Mouse (Mus musculus) thymus, adult 18-20 months (tissue): Measurements from ENCODE around the gene Nhp2.
"Not testable (repeated sequence)": the region's sequence is repeated elsewhere in the genome, so short reads cannot be mapped to it uniquely, and the experiment has no call there.

ENCODE experiments used
- DNase-seq, 2 experiments: peaks; one replicate each; pipeline ENCODE4 v3.0.0; 2022; ENCODE audit warnings: mixed read lengths in 2 of 2

Gene Nhp2

DNA sequence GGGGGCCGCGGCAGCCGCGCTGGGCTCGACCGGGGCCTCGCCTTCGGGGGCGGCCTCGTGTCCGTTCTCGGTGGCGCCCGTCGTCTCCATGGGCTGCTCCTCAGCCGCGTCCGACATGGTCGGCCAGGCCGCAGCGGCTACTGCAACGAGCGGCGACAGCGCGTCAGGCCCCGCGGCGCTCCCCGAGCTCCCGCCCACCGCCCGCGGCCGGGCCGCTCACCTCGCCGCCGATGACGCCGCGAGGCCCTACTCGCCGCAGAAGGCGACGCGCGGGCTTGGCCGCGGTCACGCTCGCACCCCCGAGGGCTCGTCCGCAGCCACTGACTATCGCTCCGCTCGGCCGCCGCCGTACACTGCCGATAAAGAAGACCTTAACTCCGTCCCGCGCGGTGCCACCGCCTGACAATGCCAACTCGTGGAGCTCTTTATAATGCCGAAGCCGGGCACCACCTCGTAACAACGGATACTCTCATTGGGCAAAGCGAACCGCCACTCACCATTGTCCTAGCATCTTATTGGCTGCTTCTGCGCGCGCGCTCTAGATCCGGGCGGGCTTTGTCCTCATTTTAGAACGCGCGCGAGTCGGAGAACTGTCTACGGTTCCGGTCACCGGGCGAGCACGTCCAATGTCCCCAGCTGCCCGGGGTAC lies 13.0 kb upstream of the Nhp2 start, which contains the start of gene Hnrnpab:
Hnrnpab (minus strand) TSS at position 401 of the 649 bp plus-strand sequence.
- peak; percentile 92 to 97 for DNase-seq

DNA sequence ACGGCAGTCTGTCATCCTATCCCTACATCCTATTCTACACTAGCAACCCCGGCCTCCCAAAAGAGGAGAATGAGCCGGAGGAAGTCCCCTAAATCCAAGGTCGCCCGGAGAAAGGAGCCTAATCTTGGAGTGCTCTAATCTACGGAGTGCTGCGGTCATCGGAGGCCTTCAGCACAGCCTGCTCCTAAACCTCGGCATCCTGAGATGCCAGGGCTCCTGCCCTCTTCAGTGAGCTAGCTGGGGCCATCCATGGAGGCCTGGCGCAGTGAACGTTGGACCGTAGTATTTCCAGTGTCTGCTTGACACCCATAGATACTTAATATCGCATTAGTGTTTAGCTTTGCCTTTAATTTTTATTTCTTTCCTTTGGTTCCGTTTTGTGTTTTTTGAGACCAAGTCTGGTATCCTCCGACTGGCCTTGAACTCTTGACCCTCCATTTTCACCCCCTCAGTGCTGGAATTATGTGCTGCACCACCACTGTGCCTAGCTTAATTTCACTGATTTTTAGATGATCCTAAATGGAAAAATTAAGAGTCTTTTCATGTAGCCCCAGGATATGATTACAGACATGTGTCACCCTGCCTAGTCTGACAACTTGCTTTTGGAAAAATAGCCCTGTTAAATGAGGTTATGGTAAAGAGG lies 12.3 kb upstream of the Nhp2 start:
- DNase-seq, result no peak

DNA sequence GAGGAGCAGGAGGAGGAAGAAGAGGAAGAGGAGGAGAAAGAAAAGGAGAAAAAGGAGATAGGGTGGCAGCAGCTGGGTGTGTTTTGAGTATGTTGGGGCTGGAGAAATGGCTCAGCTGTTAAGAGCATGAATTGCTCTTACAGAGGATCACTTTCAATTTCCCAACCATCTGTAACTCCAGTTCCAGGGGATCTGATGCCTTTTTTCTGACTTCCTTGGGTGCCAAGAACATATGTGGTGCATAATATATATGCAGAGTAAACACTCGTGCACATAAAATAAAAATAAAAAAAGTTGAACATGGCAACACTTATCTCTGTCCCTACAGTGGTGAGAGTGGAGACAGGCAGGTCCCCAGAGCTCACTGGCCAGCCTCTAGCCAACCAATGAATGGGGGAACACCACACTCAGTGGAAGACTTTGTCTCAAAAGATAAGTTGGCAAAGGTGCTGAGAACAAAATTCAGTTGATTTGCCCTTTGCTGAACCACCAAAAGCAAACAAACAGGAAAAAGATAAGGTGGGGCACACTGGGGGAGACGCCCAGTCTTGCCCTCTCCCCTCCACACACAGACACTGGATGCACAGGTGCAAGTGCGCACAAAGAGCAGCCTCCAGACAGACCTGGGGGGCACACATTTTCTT lies 10.1 kb upstream of the Nhp2 start:
- DNase-seq, result no peak

DNA sequence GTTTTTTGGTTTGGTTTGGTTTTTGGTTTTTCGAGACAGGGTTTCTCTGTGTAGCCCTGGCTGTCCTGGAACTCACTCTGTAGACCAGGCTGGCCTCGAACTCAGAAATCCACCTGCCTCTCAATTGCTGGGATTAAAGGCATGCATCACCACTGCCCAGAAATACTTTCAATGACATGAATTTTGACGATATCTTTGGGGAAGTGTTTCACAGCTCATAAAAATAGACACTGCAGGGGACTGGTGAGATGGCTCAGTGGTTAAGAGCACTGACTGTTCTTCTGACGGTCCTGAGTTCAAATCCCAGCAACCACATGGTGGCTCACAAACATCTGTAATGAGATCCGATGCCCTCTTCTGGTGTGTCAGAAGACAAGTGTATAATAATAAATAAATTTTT lies 9.6 kb upstream of the Nhp2 start:
- not testable (repeated sequence) for DNase-seq

DNA sequence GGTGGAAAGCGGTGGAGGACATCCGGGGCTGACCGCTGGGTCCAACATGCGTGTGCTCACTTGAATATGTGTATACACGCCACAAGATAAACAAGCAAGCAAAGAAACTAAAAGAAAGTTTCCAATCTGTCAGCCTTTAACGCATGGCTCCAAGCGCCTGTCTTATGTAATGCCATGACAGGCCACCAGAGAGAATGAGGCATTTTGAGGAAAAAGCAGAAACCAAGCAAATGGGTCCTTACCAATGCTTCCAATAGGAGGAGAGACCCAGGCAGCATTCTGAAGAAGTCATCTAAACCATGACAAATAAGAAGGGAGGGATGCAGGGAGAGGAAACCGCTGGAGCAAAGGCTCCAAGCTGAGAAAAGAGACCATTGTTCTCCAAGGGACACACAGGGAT lies 5.3 kb upstream of the Nhp2 start:
- no peak for DNase-seq

DNA sequence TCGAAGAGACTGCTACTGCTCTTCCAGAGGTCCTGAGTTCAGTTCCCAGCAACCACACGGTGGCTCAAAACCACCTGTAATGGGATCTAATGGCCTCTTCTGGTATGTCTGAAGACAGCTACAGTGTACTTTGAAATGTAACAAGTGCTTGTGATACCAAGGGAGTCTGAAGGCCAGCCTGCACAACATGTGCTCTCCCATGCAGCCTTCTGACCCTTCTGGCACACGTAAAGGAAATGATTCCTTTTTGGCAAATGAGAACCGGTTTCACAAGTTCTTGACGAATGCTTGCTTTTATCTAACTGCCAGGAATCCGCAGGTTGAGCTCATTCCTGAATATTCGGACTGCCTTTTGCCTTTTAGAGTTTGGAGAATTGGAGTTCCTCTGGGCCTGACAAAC lies 4.4 kb upstream of the Nhp2 start:
- no peak for DNase-seq

DNA sequence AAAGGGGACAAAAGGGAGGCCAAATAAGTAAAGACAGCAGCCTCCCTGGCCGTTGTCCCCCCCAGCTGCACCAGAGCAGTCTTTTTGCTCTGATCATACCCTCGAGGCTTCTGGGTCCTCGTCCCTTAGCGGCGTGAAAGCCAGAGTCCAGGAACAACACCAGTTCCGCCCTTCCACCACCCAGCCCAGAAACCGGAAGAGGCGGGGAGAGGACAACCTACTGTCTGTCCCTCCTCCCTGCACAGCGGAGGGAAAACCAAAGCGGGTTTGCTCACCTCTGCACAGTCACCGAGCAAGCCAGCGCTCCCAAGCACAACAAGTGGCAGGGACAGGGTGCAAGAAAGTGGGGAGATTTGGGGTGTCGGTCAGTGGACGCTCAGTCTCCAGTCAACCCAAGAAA lies 3.9 kb upstream of the Nhp2 start:
- peak; percentile 57 to 62 for DNase-seq

DNA sequence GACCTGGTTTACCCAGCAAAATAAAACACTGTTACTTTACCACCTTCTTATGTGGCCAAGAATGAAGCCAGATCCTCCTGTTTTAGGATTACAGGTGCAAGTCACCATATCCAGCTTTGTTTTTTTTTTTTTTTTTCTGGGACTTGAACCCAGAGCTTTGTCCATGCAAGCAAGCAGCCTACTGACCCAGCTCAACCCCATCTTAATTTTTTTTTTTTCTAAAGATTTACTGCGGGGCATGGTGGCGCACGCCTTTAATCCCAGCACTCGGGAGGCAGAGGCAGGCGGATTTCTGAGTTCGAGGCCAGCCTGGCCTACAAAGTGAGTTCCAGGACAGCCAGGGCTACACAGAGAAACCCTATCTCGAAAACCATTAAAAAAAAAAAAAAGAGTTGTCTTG lies 3.4 kb upstream of the Nhp2 start:
- not testable (repeated sequence) for DNase-seq

DNA sequence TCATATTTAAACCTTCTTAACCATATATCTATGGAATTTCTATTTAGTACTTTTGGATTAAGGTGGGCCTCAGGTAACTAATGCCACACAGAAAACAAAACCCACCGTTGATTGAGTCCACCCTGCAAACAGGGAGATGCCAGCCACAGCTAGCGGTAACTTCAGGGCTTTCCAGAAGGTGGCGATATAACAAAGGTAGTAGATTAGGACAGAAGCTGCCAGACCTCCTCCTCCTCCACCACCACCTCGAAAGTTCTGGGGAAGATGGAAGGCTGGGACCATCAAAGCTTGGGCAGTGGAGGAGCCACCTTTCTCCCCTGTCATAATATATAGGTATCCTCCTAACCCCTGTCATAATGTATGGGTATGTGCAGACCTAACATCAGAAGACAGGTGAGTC lies 1.8 kb upstream of the Nhp2 start:
- DNase-seq, result peak in 1 of 2 experiments; percentile 60

DNA sequence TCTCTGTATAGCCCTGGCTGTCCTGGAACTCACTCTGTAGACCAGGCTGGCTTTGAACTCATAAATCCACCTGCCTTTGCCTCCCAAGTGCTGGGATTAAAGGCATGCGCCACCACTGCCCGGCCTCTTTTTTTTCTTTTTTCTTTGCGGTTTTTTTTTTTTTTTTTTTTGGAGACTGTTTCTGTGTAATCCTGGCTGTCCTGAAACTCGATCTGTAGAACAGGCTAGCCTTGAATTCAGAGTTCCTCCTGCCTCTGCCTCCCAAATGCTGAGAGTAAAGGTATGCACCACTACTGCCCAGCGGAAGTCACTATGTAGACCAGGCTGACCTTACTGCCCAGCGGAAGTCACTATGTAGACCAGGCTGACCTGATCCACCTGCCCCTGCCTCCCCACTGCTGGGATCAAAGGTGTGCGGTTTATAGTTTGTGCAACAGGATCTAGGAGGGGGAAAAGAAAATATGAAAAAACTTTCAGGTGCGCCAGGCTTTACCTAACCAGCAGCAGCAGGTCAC lies 584 bp upstream of the Nhp2 start:
- no peak for DNase-seq

DNA sequence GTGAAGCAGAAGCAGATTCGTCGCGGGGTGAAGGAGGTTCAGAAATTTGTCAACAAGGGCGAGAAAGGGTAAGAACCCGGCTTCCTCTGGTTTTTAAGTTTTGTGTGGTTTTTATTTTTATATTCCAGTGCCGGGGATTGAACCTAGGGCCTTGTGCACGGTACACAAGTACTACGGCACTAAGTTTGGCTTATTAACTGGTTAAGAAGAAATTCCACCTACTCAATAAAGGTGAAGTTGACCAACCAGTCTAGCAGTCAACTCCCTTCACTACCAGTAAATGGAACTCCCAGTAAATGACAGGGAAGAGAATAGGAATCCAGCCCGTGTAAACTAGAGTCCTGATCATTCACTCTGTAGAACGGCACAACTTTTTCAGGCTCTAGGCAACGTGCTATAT lies 549 bp downstream of the Nhp2 start:
- no peak for DNase-seq

DNA sequence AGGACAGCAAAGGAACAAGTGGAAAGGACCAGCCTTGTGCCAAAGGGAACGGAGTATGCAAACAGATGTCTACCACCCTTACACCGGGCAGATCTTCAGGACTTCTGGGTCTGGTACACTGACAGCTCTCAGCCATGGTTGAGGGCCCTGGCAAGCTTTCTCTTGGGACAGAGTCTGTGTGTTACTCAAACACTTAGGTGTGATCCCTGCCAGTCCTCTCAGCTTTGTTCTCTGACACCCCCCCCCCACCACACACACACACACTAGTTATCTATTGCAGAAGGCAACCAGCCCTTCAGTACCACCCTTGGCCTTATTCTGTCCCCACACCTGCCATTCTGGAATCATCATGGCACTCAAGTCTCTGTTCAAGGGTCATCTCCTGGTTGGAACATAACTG lies 2.2 kb downstream of the Nhp2 start:
- DNase-seq, result no peak

DNA sequence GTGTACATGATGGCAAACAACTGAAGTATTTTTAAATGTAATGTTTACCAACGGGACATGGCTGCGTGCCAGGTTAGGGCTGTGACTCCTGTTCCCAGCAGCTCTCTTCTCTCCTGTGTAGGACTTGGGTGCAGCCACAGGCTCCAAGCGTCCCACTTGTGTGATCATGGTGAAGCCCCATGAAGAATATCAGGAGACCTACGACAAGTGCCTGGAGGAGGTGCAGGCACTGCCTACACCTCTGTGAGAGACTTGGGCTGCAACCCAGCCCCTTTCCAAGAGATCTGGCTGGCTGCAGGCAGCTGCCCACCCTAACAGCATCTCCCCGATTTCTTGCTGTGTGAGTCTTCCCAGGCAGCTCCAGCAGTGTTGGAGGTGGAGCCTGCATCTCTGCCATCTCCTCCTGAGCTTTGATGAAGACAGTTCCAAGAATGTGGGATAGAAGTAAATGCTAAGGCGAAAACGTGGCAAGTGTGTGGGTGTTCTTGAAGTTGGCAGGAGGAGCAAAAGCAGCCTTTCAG lies 3.5 kb downstream of the Nhp2 start:
- no peak for DNase-seq

DNA sequence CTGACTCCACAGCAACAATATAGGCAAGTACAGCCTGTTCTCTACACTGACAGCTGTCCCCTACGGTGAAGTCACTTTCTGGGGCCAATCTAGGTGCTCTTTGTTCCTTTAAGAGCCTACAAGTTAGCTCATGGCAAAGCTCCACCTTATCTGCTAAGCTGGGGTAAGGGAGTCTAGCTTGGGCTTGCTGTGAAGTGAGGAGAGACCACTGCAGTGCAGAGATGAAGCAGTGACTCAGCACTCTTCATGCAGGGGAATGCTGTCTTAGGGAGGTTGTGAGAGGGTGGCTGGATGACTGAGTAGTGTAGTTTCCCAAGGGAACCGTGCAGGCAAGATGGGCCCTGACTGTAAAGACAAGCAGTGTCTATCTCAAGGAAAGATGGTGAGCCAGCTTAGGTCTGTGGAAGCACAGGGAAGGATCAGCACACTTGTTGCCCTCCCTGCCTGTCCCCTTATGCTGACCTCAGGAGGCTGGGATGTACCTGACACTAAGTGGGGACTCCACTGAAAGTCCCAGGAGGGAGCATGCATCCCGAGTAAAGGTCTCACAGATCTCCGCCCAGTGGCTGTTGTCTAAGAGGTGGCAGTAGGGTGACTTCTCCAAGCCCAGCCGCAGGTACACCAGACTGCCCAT lies 5.8 kb downstream of the Nhp2 start:
- no peak for DNase-seq

DNA sequence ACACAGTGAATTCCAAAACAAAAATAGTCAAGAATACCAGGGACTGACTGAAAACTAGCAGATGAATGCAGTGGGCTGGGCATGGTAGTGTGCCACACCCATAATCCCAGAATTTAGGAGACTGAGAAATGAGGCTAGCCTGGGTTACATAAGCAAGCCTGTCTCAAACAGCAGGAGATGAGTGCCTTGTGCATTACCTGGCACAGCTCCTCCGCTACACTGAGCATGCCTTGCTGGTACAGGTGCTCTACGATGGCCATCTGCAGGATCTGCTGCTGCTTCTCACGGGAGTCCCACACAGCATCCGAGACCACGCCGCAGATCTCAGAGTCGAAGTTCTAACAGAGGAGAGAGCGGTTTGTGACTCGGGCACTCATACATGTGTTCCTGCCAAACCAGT lies 7.9 kb downstream of the Nhp2 start:
- no peak for DNase-seq

DNA sequence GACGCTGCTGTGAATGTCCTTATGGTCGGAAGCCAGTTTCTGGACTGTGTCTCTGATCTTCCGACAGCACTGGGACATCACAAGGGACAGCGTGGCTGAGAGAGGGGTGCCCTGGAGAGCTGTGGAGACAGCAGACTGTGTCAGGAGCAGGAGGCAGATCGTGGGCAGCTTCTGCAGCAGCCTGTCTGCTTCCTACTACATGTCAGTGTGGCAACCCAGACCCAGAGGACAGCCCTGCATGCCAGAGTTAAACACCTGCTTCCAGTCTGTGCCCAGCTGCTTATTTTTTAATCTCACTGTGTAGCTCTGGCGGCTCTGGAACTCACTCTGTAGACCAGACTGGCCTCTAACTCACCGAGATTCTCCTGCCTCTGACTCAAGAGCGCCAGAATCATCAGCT lies 8.4 kb downstream of the Nhp2 start:
- no peak for DNase-seq

DNA sequence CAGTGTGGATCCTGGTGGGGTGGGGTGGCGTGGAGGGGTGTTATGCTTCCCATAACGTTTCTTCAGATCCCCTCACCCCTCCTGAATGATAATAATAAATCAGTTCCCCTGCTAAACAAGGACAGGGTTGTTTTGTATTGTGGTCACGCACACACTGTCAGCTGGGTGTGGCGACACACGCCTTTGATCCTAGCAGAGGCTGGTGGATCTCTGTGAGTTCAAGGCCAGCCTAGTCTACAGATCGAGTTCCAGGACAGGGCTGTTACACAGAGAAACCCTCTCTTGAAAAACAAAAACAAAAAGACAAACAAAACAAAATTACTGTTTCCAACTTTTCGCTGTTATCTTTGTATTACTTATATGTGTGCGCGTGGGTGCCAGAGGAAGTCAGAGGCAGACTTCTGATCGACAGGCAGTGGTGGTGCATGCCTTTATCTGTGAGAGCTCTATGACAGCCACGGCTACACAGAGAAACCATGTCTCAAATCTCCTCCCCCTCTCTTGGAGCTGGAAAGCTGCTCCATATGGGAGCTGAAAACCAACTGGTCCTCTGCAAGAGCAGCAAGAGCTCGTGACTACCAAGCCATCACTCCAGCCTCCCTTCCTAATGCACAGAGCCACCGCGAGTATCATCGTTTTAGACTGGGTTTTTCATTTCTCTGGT lies 10.2 kb downstream of the Nhp2 start:
- DNase-seq, result no peak

DNA sequence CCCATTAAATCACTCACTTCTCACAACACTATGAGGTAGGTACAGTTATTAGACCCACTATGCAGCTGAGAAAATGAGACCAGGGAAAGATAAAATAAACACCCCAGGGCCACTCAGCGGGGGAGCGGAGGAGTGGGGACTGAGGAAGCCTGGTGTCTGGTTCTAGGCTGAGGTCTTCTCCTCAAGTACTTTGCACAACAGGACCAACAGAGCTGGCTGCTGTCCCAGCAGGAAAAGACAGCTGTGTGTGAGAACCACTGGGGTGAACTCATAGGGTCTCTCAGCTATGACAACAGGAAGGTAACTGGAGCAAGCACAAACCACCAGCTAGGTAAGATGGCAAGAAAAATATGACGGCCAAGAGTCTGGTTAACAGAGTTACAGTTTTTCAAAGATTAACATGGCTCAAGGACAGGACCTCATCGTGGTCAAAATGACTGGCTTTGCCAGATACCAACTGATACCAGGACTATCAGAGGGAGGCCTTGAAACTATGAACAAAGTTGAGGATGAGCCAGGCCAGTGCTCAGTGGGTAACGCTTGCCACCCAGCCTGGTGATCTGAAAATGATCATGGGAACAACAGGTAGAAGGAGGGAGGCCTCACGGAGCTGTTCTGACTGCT lies 12.7 kb downstream of the Nhp2 start:
- no peak for DNase-seq

DNA sequence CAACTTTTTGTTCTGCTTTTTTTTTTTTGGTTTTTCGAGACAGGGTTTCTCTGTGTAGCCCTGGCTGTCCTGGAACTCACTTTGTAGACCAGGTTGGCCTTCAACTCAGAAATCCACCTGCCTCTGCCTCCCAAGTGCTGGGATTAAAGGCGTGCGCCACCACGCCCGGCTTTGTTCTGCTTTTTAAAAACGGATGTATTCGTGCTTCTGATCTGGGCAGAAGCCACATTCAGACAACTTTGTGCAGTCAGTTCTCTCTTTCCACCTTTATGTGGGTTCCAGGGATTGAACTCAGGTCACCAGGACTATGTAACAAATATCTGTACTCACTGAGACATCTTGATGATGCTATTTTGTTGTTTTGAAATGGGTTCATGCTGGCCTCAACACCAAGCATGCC lies 13.7 kb downstream of the Nhp2 start:
- DNase-seq, result not testable (repeated sequence)

DNA sequence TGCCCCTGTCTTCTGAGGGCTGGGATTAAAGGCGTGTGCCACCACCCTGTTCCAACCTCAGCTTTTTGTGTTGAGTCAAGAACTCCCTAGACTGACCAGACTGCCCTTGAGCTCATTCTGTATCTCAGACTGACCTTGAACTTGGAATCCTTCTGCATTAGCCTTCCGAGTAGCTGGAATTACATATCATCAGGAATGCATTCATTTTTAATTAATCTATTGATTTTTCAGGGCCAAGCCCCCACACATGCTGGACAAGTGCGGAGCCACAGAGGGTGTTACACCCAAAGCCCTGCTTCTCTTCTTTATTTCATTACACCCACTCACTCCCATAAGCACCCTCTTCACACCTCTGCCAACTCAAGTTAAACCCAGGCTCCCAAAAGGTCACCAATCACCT lies 14.2 kb downstream of the Nhp2 start:
- DNase-seq, result no peak

DNA sequence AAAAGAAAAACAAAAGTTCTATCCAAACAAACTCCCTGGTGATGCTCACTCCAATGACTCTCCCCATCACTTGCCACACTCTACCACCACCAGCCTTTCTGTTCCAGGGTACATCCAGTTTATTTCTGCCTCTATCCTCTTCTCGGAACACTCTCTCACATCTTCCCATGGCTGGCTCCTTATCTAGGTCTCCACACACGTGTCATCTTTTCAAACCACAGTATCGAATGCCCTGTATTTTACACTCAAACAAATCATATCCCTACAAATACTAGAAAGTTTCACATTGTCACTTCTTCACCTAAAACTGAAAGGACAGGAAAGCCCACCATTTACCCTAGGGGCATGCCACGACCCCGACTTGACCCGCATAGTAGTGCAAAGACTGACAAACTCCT lies 15.6 kb downstream of the Nhp2 start:
- no peak for DNase-seq
